Mouse (Mus musculus): ENCODE measurements around the gene Mocs1. TPM values are rescaled to one million over a fixed set of nuclear protein-coding genes. Genes with fewer than 3 reads are reported as not detected.

Mocs1 gene
- polyA plus RNA-seq (2012; rRNA removed): 9.3 and 9.9 TPM in 2 replicates

- DNase-seq (ENCODE audit: low read depth): peak; percentile 97
- TF ChIP-seq POLR2A (IDR thresholded peaks at IDR 0.05; ENCODE audit: borderline replicate concordance, extremely low read depth, insufficient read depth, insufficient read length, poor library complexity, severe bottlenecking) (peak; percentile 50; the same call in 1 of the 2 replicates), CTCF (IDR thresholded peaks at IDR 0.05; ENCODE audit: borderline replicate concordance, extremely low read depth, insufficient read depth, insufficient read length) (no peak)
These were observed at the start of gene Mocs1 for GRCm38 (mm10) chr17:49428239-49428688. Mocs1 (plus strand) TSS chr17:49428362.

GRCm38 (mm10) chr17:49379645-49380044 lies 48.5 kb upstream of the Mocs1 start:
- TF ChIP-seq POLR2A (IDR thresholded peaks at IDR 0.05; ENCODE audit: borderline replicate concordance, extremely low read depth, insufficient read depth, insufficient read length, poor library complexity, severe bottlenecking): no peak
- TF ChIP-seq CTCF (IDR thresholded peaks at IDR 0.05; ENCODE audit: borderline replicate concordance, extremely low read depth, insufficient read depth, insufficient read length): no peak
- peak; percentile 37 for DNase-seq (ENCODE audit: low read depth)

- DNase-seq (ENCODE audit: low read depth): peak; percentile 59
- TF ChIP-seq POLR2A (IDR thresholded peaks at IDR 0.05; ENCODE audit: borderline replicate concordance, extremely low read depth, insufficient read depth, insufficient read length, poor library complexity, severe bottlenecking) (no peak), CTCF (IDR thresholded peaks at IDR 0.05; ENCODE audit: borderline replicate concordance, extremely low read depth, insufficient read depth, insufficient read length) (no peak)
These were observed 43.8 kb upstream of the Mocs1 start for GRCm38 (mm10) chr17:49384217-49384943.

- DNase-seq (ENCODE audit: low read depth): no peak
- TF ChIP-seq POLR2A (IDR thresholded peaks at IDR 0.05; ENCODE audit: borderline replicate concordance, extremely low read depth, insufficient read depth, insufficient read length, poor library complexity, severe bottlenecking): no peak
- TF ChIP-seq CTCF (IDR thresholded peaks at IDR 0.05; ENCODE audit: borderline replicate concordance, extremely low read depth, insufficient read depth, insufficient read length): no peak
These were observed 40.4 kb upstream of the Mocs1 start for GRCm38 (mm10) chr17:49387741-49388140.

- TF ChIP-seq POLR2A (IDR thresholded peaks at IDR 0.05; ENCODE audit: borderline replicate concordance, extremely low read depth, insufficient read depth, insufficient read length, poor library complexity, severe bottlenecking) (no peak), CTCF (IDR thresholded peaks at IDR 0.05; ENCODE audit: borderline replicate concordance, extremely low read depth, insufficient read depth, insufficient read length) (no peak)
- DNase-seq (ENCODE audit: low read depth): peak; percentile 53
These were observed 35.4 kb upstream of the Mocs1 start for GRCm38 (mm10) chr17:49392751-49393150.

GRCm38 (mm10) chr17:49394836-49395235 lies 33.3 kb upstream of the Mocs1 start:
- no peak for TF ChIP-seq POLR2A (IDR thresholded peaks at IDR 0.05; ENCODE audit: borderline replicate concordance, extremely low read depth, insufficient read depth, insufficient read length, poor library complexity, severe bottlenecking)
- TF ChIP-seq CTCF (IDR thresholded peaks at IDR 0.05; ENCODE audit: borderline replicate concordance, extremely low read depth, insufficient read depth, insufficient read length): peak; percentile 37; the same call in 1 of the 2 replicates
- DNase-seq (ENCODE audit: low read depth): peak; percentile 37

- TF ChIP-seq CTCF (IDR thresholded peaks at IDR 0.05; ENCODE audit: borderline replicate concordance, extremely low read depth, insufficient read depth, insufficient read length) (no peak), POLR2A (IDR thresholded peaks at IDR 0.05; ENCODE audit: borderline replicate concordance, extremely low read depth, insufficient read depth, insufficient read length, poor library complexity, severe bottlenecking) (no peak)
- DNase-seq (ENCODE audit: low read depth): peak; percentile 20
These were observed 28.6 kb upstream of the Mocs1 start for GRCm38 (mm10) chr17:49399605-49400004.

GRCm38 (mm10) chr17:49400130-49400529 lies 28.0 kb upstream of the Mocs1 start:
- TF ChIP-seq POLR2A (IDR thresholded peaks at IDR 0.05; ENCODE audit: borderline replicate concordance, extremely low read depth, insufficient read depth, insufficient read length, poor library complexity, severe bottlenecking) (no peak), CTCF (IDR thresholded peaks at IDR 0.05; ENCODE audit: borderline replicate concordance, extremely low read depth, insufficient read depth, insufficient read length) (peak; percentile 82)

GRCm38 (mm10) chr17:49403151-49403550 lies 25.0 kb upstream of the Mocs1 start:
- no peak for TF ChIP-seq POLR2A (IDR thresholded peaks at IDR 0.05; ENCODE audit: borderline replicate concordance, extremely low read depth, insufficient read depth, insufficient read length, poor library complexity, severe bottlenecking)
- no peak for TF ChIP-seq CTCF (IDR thresholded peaks at IDR 0.05; ENCODE audit: borderline replicate concordance, extremely low read depth, insufficient read depth, insufficient read length)
- DNase-seq (ENCODE audit: low read depth): no peak

More at GRCm38 (mm10) chr17:49400130-49400529, 28.0 kb upstream of the Mocs1 start:
- DNase-seq (ENCODE audit: low read depth): peak; percentile 91

- no peak for TF ChIP-seq CTCF (IDR thresholded peaks at IDR 0.05; ENCODE audit: borderline replicate concordance, extremely low read depth, insufficient read depth, insufficient read length)
- no peak for TF ChIP-seq POLR2A (IDR thresholded peaks at IDR 0.05; ENCODE audit: borderline replicate concordance, extremely low read depth, insufficient read depth, insufficient read length, poor library complexity, severe bottlenecking)
- no peak for DNase-seq (ENCODE audit: low read depth)
These were observed 22.2 kb upstream of the Mocs1 start for GRCm38 (mm10) chr17:49405927-49406326.

GRCm38 (mm10) chr17:49412974-49413373 lies 15.2 kb upstream of the Mocs1 start:
- no peak for TF ChIP-seq CTCF (IDR thresholded peaks at IDR 0.05; ENCODE audit: borderline replicate concordance, extremely low read depth, insufficient read depth, insufficient read length)
- DNase-seq (ENCODE audit: low read depth): no peak

- peak; percentile 46 for DNase-seq (ENCODE audit: low read depth)
- peak; percentile 25; the same call in 1 of the 2 replicates for TF ChIP-seq CTCF (IDR thresholded peaks at IDR 0.05; ENCODE audit: borderline replicate concordance, extremely low read depth, insufficient read depth, insufficient read length)
- no peak for TF ChIP-seq POLR2A (IDR thresholded peaks at IDR 0.05; ENCODE audit: borderline replicate concordance, extremely low read depth, insufficient read depth, insufficient read length, poor library complexity, severe bottlenecking)
These were observed 14.6 kb upstream of the Mocs1 start for GRCm38 (mm10) chr17:49413554-49413953.
